Mouse (Mus musculus) heart, embryonic 12.5 days (tissue): ENCODE measurements around the gene Ss18l1. TPM values are rescaled to one million over a fixed set of nuclear protein-coding genes. Genes with fewer than 3 reads are reported as not detected.

Source experiments
- ATAC-seq: fragments of 200-750 bp; cut with Nextera tagmentation; 2 replicates; pipeline ENCODE4 v1.8.0; 2017; ENCODE audit warnings: moderate TSS enrichment, moderate library complexity; ENCODE audit not compliant: insufficient number of reproducible peaks, low FRiP score
- H3K27ac ChIP-seq: fragments of 300-500 bp; sonication (generic); 2 replicates; pipeline ENCODE4 v1.5.1; 2016; ENCODE audit warnings: mild to moderate bottlenecking, moderate library complexity; ENCODE audit not compliant: poor library complexity, severe bottlenecking
- H3K27me3 ChIP-seq: fragments of 300-500 bp; sonication (generic); replicated peaks from 2 replicates; pipeline ENCODE4 v1.6.1; 2016; ENCODE audit warnings: mild to moderate bottlenecking, moderate library complexity
- H3K36me3 ChIP-seq: fragments of 300-500 bp; sonication (generic); 2 replicates; pipeline ENCODE4 v1.6.1; 2016; ENCODE audit warnings: mild to moderate bottlenecking, moderate library complexity
- H3K4me1 ChIP-seq: fragments of 300-500 bp; sonication (generic); replicated peaks from 2 replicates; pipeline ENCODE4 v1.6.1; 2016; ENCODE audit warnings: mild to moderate bottlenecking
- H3K4me2 ChIP-seq: fragments of 300-500 bp; sonication (generic); 2 replicates; pipeline ENCODE4 v1.6.1; 2016; ENCODE audit warnings: mild to moderate bottlenecking, moderate library complexity
- H3K4me3 ChIP-seq: fragments of 300-500 bp; sonication (generic); 2 replicates; pipeline ENCODE4 v1.5.1; 2016; ENCODE audit warnings: mild to moderate bottlenecking
- H3K9ac ChIP-seq: fragments of 300-500 bp; sonication (generic); 2 replicates; pipeline ENCODE4 v1.6.1; 2016; ENCODE audit warnings: mild to moderate bottlenecking, moderate library complexity
- H3K9me3 ChIP-seq: fragments of 300-500 bp; sonication (generic); replicated peaks from 2 replicates; pipeline ENCODE4 v1.6.1; 2016; ENCODE audit warnings: mild to moderate bottlenecking, moderate library complexity
- WGBS: fragments of 180-500 bp; shearing (Covaris S2); methylation state at CpG from one replicate; pipeline ENCODE4 v1.1.7; 2016; 5-methylcytosine and 5-hydroxymethylcytosine counted together
- polyA plus RNA-seq: library from polyadenylated mRNA; unstranded; fragments of >200 nt; fragmentation: Nextera tagmentation; extraction: Ambion mirVana; gene quantifications from 2 replicates; pipeline ENCODE4 v1.2.1, GENCODE M21; 2016

Gene Ss18l1
- polyA plus RNA-seq, 1 experiment from 2014 or later, result 4.2 TPM

- no peak overlapping the region for H3K27ac ChIP-seq
- H3K36me3 ChIP-seq, result peaks cover 39% of the 10 kb centered on the region
- H3K9ac ChIP-seq, result no peak overlapping the region
- peaks cover 5% of the 10 kb centered on the region; the same call in 1 of the 2 replicates for H3K27me3 ChIP-seq
- 88% methylated on average over 4 of the region's 4 CpGs for WGBS
- H3K4me3 ChIP-seq, result no peak overlapping the region
- no peak overlapping the region for H3K4me2 ChIP-seq
- ATAC-seq, result no peak
- no peaks in the 10 kb centered on the region for H3K4me1 ChIP-seq
- H3K9me3 ChIP-seq, result no peaks in the 10 kb centered on the region; the same call in 1 of the 2 replicates
Measured at GRCm38 (mm10) chr2:180087472-180087871, 45.2 kb downstream of the Ss18l1 start.

GRCm38 (mm10) chr2:180090285-180090684 lies 48.0 kb downstream of the Ss18l1 start:
- peaks cover 5% of the 10 kb centered on the region for H3K27me3 ChIP-seq
- no peak for ATAC-seq
- peaks cover 20% of the 10 kb centered on the region for H3K36me3 ChIP-seq
- no peaks in the 10 kb centered on the region for H3K4me1 ChIP-seq
- H3K4me3 ChIP-seq, result no peak overlapping the region
- H3K9ac ChIP-seq, result no peak overlapping the region
- WGBS, result 63% methylated on average over 11 of the region's 11 CpGs
- H3K4me2 ChIP-seq, result no peak overlapping the region
- H3K9me3 ChIP-seq, result no peaks in the 10 kb centered on the region; the same call in 1 of the 2 replicates
- no peak overlapping the region for H3K27ac ChIP-seq

GRCm38 (mm10) chr2:180095711-180096110 lies 53.4 kb downstream of the Ss18l1 start:
- Histone ChIP-seq H3K4me3 (no peak overlapping the region), H3K9me3 (no peaks in the 10 kb centered on the region), H3K4me2 (no peak overlapping the region), H3K36me3 (no peaks in the 10 kb centered on the region), H3K27ac (no peak overlapping the region), H3K27me3 (peaks cover 53% of the 10 kb centered on the region), H3K9ac (no peak overlapping the region), H3K4me1 (no peaks in the 10 kb centered on the region; the same call in 1 of the 2 replicates)
- ATAC-seq, result no peak
- WGBS, result 38% methylated on average over 5 of the region's 5 CpGs

- no peaks in the 10 kb centered on the region for H3K9me3 ChIP-seq
- 48% methylated on average over 3 of the region's 3 CpGs for WGBS
- no peak overlapping the region for H3K9ac ChIP-seq
- no peak overlapping the region for H3K4me2 ChIP-seq
- H3K27me3 ChIP-seq, result peaks cover 70% of the 10 kb centered on the region
- H3K27ac ChIP-seq, result no peak overlapping the region
- H3K4me1 ChIP-seq, result no peaks in the 10 kb centered on the region; the same call in 1 of the 2 replicates
- no peak overlapping the region for H3K4me3 ChIP-seq
- no peaks in the 10 kb centered on the region for H3K36me3 ChIP-seq
- no peak for ATAC-seq
Measured at GRCm38 (mm10) chr2:180097585-180097984, 55.3 kb downstream of the Ss18l1 start.

- ATAC-seq, result no peak
- no peak overlapping the region for H3K9ac ChIP-seq
- 25% methylated on average over 5 of the region's 5 CpGs for WGBS
Measured at GRCm38 (mm10) chr2:180098167-180098566, 55.9 kb downstream of the Ss18l1 start.

GRCm38 (mm10) chr2:180099529-180099928 lies 57.2 kb downstream of the Ss18l1 start:
- H3K9ac ChIP-seq, result no peak overlapping the region
- no peaks in the 10 kb centered on the region for H3K36me3 ChIP-seq
- no peak overlapping the region for H3K27ac ChIP-seq
- WGBS, result 6% methylated on average over 15 of the region's 15 CpGs
- peaks cover 13% of the 10 kb centered on the region for H3K4me1 ChIP-seq
- H3K4me2 ChIP-seq, result 0 out of 2 replicates have a peak overlapping the region, but pooled peaks have one; percentile 26
- no peak for ATAC-seq
- H3K4me3 ChIP-seq, result no peak overlapping the region
- H3K27me3 ChIP-seq, result peaks cover 89% of the 10 kb centered on the region
- H3K9me3 ChIP-seq, result no peaks in the 10 kb centered on the region

More at GRCm38 (mm10) chr2:180098167-180098566, 55.9 kb downstream of the Ss18l1 start:
- H3K9me3 ChIP-seq, result no peaks in the 10 kb centered on the region
- peaks cover 76% of the 10 kb centered on the region for H3K27me3 ChIP-seq
- H3K4me1 ChIP-seq, result peaks cover 3% of the 10 kb centered on the region
- H3K4me3 ChIP-seq, result no peak overlapping the region
- no peak overlapping the region for H3K27ac ChIP-seq
- H3K4me2 ChIP-seq, result no peak overlapping the region
- H3K36me3 ChIP-seq, result no peaks in the 10 kb centered on the region

GRCm38 (mm10) chr2:180103151-180103977 lies 61.1 kb downstream of the Ss18l1 start:
- Histone ChIP-seq H3K36me3 (no peaks in the 10 kb centered on the region), H3K9ac (0 out of 2 replicates have a peak overlapping the region, but pooled peaks have one; percentile 5), H3K27ac (no peak overlapping the region), H3K4me2 (peak overlapping the region; percentile 95), H3K4me3 (peak overlapping the region; percentile 55), H3K27me3 (peaks cover 82% of the 10 kb centered on the region), H3K4me1 (peaks cover 27% of the 10 kb centered on the region), H3K9me3 (no peaks in the 10 kb centered on the region)
- no peak for ATAC-seq
- WGBS, result 1% methylated on average over 57 of the region's 57 CpGs

GRCm38 (mm10) chr2:180103978-180104658 lies 61.8 kb downstream of the Ss18l1 start, which contains the start of gene Hrh3:
Hrh3 (minus strand) TSS chr2:180104488.
- Histone ChIP-seq H3K36me3 (no peaks in the 10 kb centered on the region), H3K27me3 (peaks cover 75% of the 10 kb centered on the region), H3K27ac (no peak within 1 kb of the TSS), H3K4me1 (peaks cover 27% of the 10 kb centered on the region), H3K4me2 (peak within 1 kb of the TSS; percentile 95), H3K9me3 (no peaks in the 10 kb centered on the region), H3K4me3 (peak within 1 kb of the TSS; percentile 55), H3K9ac (0 out of 2 replicates have a peak within 1 kb of the TSS, but pooled peaks have one; percentile 5)
- peak; percentile 82 for ATAC-seq
- under 1% methylated on average over 72 of the region's 87 CpGs for WGBS

- Histone ChIP-seq H3K27me3 (peaks cover 68% of the 10 kb centered on the region), H3K27ac (no peak overlapping the region), H3K4me1 (peaks cover 27% of the 10 kb centered on the region), H3K4me2 (peak overlapping the region; percentile 95), H3K4me3 (peak overlapping the region; percentile 55), H3K9ac (no peak overlapping the region), H3K9me3 (no peaks in the 10 kb centered on the region), H3K36me3 (no peaks in the 10 kb centered on the region)
- no peak; the same call in 1 of the 2 replicates for ATAC-seq
- WGBS, result 9% methylated on average over 24 of the region's 24 CpGs
Measured at GRCm38 (mm10) chr2:180104659-180105377, 62.5 kb downstream of the Ss18l1 start.

GRCm38 (mm10) chr2:180105441-180106190 lies 63.3 kb downstream of the Ss18l1 start:
- Histone ChIP-seq H3K27ac (no peak overlapping the region), H3K4me3 (no peak overlapping the region), H3K4me1 (peaks cover 27% of the 10 kb centered on the region), H3K27me3 (peaks cover 60% of the 10 kb centered on the region), H3K9me3 (no peaks in the 10 kb centered on the region), H3K36me3 (no peaks in the 10 kb centered on the region), H3K4me2 (no peak overlapping the region), H3K9ac (no peak overlapping the region)
- 31% methylated on average over 8 of the region's 8 CpGs for WGBS
- ATAC-seq, result no peak
